Mouse (Mus musculus): ENCODE results near the gene Kxd1.

DNA sequence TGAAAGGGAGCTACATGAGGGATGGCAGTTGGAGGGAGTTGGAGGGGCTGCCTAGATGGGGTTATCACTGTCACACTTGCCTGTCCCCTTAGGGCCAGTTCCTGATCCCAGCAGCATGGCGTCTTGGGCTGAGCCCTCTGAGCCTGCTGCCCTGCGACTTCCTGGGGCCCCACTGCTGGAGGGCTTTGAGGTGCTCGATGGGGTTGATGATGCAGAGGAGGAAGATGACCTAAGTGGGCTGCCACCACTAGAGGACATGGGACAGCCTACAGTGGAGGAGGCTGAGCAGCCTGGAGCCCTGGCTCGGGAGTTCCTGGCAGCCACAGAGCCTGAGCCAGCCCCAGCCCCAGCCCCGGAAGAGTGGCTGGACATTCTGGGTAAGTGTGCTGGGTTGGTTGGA is 1.5 kb upstream of the Kxd1 start:
- TF ChIP-seq CTCF (conservative IDR thresholded peaks at IDR 0.05; ENCODE audit: low read length) = no peak
- no peak for TF ChIP-seq NANOG (IDR thresholded peaks at IDR 0.05; ENCODE audit: borderline replicate concordance, low read length)
